Mouse (Mus musculus) myocyte (in vitro differentiated cells): ENCODE results near the gene Trim39. TPM values are rescaled to one million over a fixed set of nuclear protein-coding genes. Genes with fewer than 3 reads are reported as not detected.

ENCODE experiments used
- H3K27me3 ChIP-seq: one replicate; pipeline ENCODE4 v1.6.1; 2011; ENCODE audit not compliant: control insufficient read depth, insufficient read depth, insufficient read length
- H3K36me3 ChIP-seq: one replicate; pipeline ENCODE4 v1.6.1; 2011; ENCODE audit not compliant: control insufficient read depth, insufficient read depth
- H3K4me2 ChIP-seq: one replicate; pipeline ENCODE4 v1.6.1; 2011; ENCODE audit warnings: low read depth, control low read depth
- H3K4me3 ChIP-seq: one replicate; pipeline ENCODE4 v1.5.1; 2011; ENCODE audit warnings: mild to moderate bottlenecking, control low read depth, moderate library complexity
- H3K79me2 ChIP-seq: one replicate; pipeline ENCODE4 v1.6.1; 2011; ENCODE audit not compliant: control insufficient read depth, insufficient read depth
- H3ac ChIP-seq: one replicate; pipeline ENCODE4 v1.6.1; 2011; ENCODE audit not compliant: control insufficient read depth, insufficient read length
- CEBPB ChIP-seq: IDR thresholded peaks from 2 replicates; pipeline ENCODE4 v1.6.1; 2011; ENCODE audit warnings: mild to moderate bottlenecking, moderate library complexity; ENCODE audit not compliant: poor library complexity, insufficient read depth, severe bottlenecking
- E2F4 ChIP-seq: IDR thresholded peaks from one replicate; pipeline ENCODE4 v1.6.1; 2011; ENCODE audit warnings: mild to moderate bottlenecking, control low read depth, moderate library complexity; ENCODE audit not compliant: insufficient read depth
- MAX ChIP-seq: IDR thresholded peaks from one replicate; pipeline ENCODE4 v1.6.1; 2011; ENCODE audit warnings: low read depth, mild to moderate bottlenecking, control low read depth
- MYOD1 ChIP-seq, 3 experiments: IDR thresholded peaks; one replicate each; pipeline ENCODE4 v1.6.1; 2011; ENCODE audit warnings: control low read depth in 2 of 3, low read depth in 2 of 3, mild to moderate bottlenecking in 2 of 3, moderate library complexity in 1 of 3; ENCODE audit not compliant: insufficient read length in 2 of 3, control insufficient read depth in 1 of 3
- MYOG ChIP-seq, 3 experiments: IDR thresholded peaks; one replicate each; pipeline ENCODE4 v1.6.1; 2011; ENCODE audit warnings: control low read depth in 2 of 3, low read depth in 2 of 3, mild to moderate bottlenecking in 2 of 3; ENCODE audit not compliant: insufficient read length in 2 of 3, control insufficient read depth in 1 of 3, insufficient read depth in 1 of 3
- POLR2A ChIP-seq: IDR thresholded peaks from one replicate; pipeline ENCODE4 v1.6.1; 2011; ENCODE audit warnings: low read depth, mild to moderate bottlenecking, control low read depth, moderate library complexity; ENCODE audit not compliant: insufficient read length
- POLR2AphosphoS2 ChIP-seq: IDR thresholded peaks from one replicate; pipeline ENCODE4 v1.6.1; 2011; ENCODE audit warnings: low read depth, control low read depth; ENCODE audit not compliant: insufficient read length
- REST ChIP-seq: IDR thresholded peaks from one replicate; pipeline ENCODE4 v1.6.1; 2011; ENCODE audit warnings: mild to moderate bottlenecking, control low read depth, moderate library complexity; ENCODE audit not compliant: insufficient read depth, insufficient read length
- SRF ChIP-seq: IDR thresholded peaks from one replicate; pipeline ENCODE4 v1.6.1; 2011; ENCODE audit warnings: low read depth; ENCODE audit not compliant: control insufficient read depth, insufficient read length
- TCF12 ChIP-seq: IDR thresholded peaks from one replicate; pipeline ENCODE4 v1.6.1; 2011; ENCODE audit warnings: mild to moderate bottlenecking, control low read depth; ENCODE audit not compliant: poor library complexity, insufficient read depth, severe bottlenecking
- TCF3 ChIP-seq: IDR thresholded peaks from one replicate; pipeline ENCODE4 v1.6.1; 2011; ENCODE audit warnings: low read depth, control low read depth; ENCODE audit not compliant: insufficient read length
- USF1 ChIP-seq: IDR thresholded peaks from one replicate; pipeline ENCODE4 v1.6.1; 2011; ENCODE audit warnings: low read depth, mild to moderate bottlenecking, control low read depth, moderate library complexity
- polyA plus RNA-seq: library from polyadenylated mRNA; unstranded; fragments of >200 nt; fragmentation: generic; extraction: Trizol; gene quantifications from one replicate; pipeline ENCODE4 v1.2.1, GENCODE M21; 2012; ENCODE audit warnings: missing spikeins

Trim39 gene
- polyA plus RNA-seq, 1 experiment = 5.5 TPM

GRCm38 (mm10) chr17:36286390-36286789 lies 14.3 kb upstream of the Trim39 start, which contains the start of gene H2-M10.2:
Gene H2-M10.2 (minus strand): TSS chr17:36286490.
- no peak for TF ChIP-seq MYOD1 (IDR thresholded peaks at IDR 0.05; ENCODE audit: control insufficient read depth in 1 of 3, insufficient read length in 2 of 3, low read depth in 2 of 3)
- TF ChIP-seq POLR2A = no peak
- no peak for TF ChIP-seq TCF12
- Histone ChIP-seq H3K79me2 (no peaks in the 10 kb centered on the region), H3K4me3 (no peak within 1 kb of the TSS), H3K4me2 (no peak within 1 kb of the TSS), H3K36me3 (peaks cover 2% of the 10 kb centered on the region), H3ac (no peak within 1 kb of the TSS), H3K27me3 (no peaks in the 10 kb centered on the region)

- peaks cover 17% of the 10 kb centered on the region for H3K79me2 ChIP-seq
- no peak overlapping the region for H3ac ChIP-seq
- H3K36me3 ChIP-seq = peaks cover 15% of the 10 kb centered on the region
- H3K4me3 ChIP-seq = no peak overlapping the region
- no peaks in the 10 kb centered on the region for H3K27me3 ChIP-seq
- H3K4me2 ChIP-seq = no peak overlapping the region
- TF ChIP-seq E2F4 (no peak), MYOG (IDR thresholded peaks at IDR 0.05; ENCODE audit: control insufficient read depth in 1 of 3, insufficient read depth in 1 of 3, insufficient read length in 2 of 3, low read depth in 2 of 3) (no peak), TCF12 (no peak), TCF3 (no peak), POLR2AphosphoS2 (no peak), MAX (no peak), POLR2A (no peak), REST (no peak), USF1 (no peak)
Measured at GRCm38 (mm10) chr17:36281521-36282245, 9.6 kb upstream of the Trim39 start.

GRCm38 (mm10) chr17:36274776-36275175 lies 2.7 kb upstream of the Trim39 start:
- Histone ChIP-seq H3K4me3 (no peak overlapping the region), H3K36me3 (peaks cover 6% of the 10 kb centered on the region), H3K79me2 (peaks cover 68% of the 10 kb centered on the region), H3K27me3 (no peaks in the 10 kb centered on the region), H3ac (no peak overlapping the region), H3K4me2 (no peak overlapping the region)
- TF ChIP-seq USF1 (no peak), TCF3 (no peak), MAX (no peak)

GRCm38 (mm10) chr17:36273796-36274195 lies 1.7 kb upstream of the Trim39 start:
- peak overlapping the region; percentile 10 for H3K4me2 ChIP-seq
- peaks cover 62% of the 10 kb centered on the region for H3K79me2 ChIP-seq
- peaks cover 6% of the 10 kb centered on the region for H3K36me3 ChIP-seq
- H3K27me3 ChIP-seq = no peaks in the 10 kb centered on the region
- H3ac ChIP-seq = no peak overlapping the region
- TF ChIP-seq E2F4 (no peak), REST (no peak), MYOG (IDR thresholded peaks at IDR 0.05; ENCODE audit: control insufficient read depth in 1 of 3, insufficient read depth in 1 of 3, insufficient read length in 2 of 3, low read depth in 2 of 3) (no peak), CEBPB (no peak), POLR2AphosphoS2 (no peak), MAX (no peak), POLR2A (no peak), SRF (no peak), MYOD1 (IDR thresholded peaks at IDR 0.05; ENCODE audit: control insufficient read depth in 1 of 3, insufficient read length in 2 of 3, low read depth in 2 of 3) (no peak), TCF12 (no peak), TCF3 (no peak), USF1 (no peak)
- H3K4me3 ChIP-seq = no peak overlapping the region

GRCm38 (mm10) chr17:36272643-36273366 lies 758 bp upstream of the Trim39 start:
- Histone ChIP-seq H3K4me3 (peak overlapping the region; percentile 83), H3ac (no peak overlapping the region), H3K4me2 (peak overlapping the region; percentile 97), H3K27me3 (no peaks in the 10 kb centered on the region), H3K36me3 (peaks cover 6% of the 10 kb centered on the region), H3K79me2 (peaks cover 57% of the 10 kb centered on the region)
- TF ChIP-seq TCF3 = no peak
- TF ChIP-seq USF1 = no peak
- no peak for TF ChIP-seq MYOD1 (IDR thresholded peaks at IDR 0.05; ENCODE audit: control insufficient read depth in 1 of 3, insufficient read length in 2 of 3, low read depth in 2 of 3)
